Mouse (Mus musculus) MN1 (cell line): ENCODE measurements around the gene Ppard.
A peak's percentile ranks its signal among the peaks of the same experiment; 100 is the strongest.

Experiments
- DNase-seq: peaks from one replicate; pipeline ENCODE4 v3.0.0-alpha.2; 2016; ENCODE audit warnings: low spot score

The Ppard gene

DNA sequence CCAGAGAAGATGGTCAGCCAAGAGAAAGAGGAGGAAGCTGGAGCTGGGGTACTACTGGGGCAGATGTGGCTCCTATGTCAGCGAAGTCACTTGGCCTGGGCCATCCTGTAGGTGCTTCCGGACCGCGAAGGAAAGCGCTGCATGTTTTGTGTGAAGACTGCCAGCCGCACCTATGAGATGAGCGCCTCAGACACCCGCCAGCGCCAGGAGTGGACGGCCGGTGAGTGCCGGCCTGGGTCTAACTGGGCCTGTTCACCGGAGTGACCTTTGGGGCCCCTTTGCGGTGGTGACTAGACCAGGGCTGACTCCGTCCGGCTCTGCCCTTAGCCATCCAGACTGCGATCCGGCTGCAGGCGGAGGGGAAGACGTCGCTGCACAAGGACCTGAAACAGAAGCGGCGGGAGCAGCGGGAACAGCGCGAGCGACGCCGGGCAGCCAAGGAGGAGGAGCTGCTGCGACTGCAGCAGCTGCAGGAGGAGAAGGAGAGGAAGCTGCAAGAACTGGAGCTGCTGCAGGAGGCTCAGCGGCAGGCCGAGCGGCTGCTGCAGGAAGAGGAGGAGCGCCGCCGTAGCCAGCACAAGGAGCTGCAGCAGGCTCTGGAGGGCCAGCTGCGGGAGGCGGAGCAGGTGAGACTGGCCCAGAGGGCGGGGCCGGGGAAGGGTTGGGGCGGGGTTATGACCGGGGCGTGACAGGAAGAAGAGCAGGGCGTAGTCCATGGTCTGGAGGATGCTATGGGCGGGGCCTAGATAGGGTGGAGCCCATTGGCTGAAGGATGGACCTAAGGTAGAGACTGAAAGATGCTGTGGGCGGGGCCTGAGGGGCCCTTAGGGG lies 8.7 kb upstream of the Ppard start:
- peak; percentile 97 for DNase-seq

DNA sequence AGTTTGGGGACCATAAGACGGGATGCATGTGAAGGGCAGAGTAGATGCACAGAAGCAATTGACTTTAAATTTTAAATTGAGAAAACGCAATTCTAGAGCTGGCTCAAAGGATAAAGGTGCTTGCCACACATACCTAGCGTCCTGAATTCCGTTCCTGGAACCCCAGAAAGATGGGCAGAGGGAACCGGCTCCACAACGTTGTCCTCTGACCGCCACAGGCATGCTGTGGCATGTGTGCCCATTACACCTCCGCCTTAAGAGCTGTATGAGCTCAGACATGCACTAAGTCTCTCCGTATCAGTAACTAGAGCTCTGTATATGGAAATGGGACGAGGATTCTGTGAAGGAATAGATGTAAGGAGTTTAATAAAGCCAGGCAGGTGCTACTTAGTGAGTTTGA lies 7.9 kb upstream of the Ppard start:
- no peak for DNase-seq

DNA sequence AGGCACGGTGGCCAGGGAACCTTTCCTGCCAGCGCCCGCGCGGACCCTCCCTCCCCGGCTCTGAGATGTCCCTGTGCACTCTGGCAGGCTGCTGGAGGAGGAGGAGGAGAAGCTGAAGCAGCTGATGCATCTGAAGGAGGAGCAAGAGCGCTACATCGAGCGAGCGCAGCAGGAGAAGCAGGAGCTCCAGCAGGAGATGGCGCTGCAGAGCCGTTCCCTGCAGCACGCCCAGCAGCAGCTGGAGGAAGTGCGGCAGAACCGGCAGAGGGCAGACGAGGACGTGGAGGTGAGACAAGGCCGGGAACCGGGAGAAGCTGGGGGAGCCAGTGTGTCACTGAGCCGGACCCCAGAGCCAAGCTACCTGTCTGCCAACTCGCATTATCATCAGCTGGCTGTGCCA lies 6.5 kb upstream of the Ppard start:
- DNase-seq, result peak; percentile 93

DNA sequence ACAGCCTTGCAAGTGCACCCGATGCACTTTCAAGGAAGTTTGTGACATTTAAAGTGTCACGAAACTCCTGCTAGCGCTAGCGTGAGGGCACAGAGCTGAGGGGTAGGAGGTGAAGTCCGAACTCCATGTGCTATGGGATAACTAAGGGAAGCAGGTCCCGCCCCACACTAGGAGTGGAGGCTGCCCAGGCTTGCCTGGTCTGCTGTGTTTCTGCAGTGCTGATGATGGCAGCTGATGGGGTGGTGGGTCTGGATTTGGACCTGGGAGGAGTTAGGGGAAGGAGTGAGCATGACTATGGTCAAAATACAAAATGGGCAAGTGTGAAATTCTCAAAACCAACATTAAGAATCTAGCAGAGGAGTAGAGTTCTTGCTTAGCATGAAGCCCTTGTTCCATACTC lies 2.0 kb upstream of the Ppard start:
- no peak for DNase-seq

DNA sequence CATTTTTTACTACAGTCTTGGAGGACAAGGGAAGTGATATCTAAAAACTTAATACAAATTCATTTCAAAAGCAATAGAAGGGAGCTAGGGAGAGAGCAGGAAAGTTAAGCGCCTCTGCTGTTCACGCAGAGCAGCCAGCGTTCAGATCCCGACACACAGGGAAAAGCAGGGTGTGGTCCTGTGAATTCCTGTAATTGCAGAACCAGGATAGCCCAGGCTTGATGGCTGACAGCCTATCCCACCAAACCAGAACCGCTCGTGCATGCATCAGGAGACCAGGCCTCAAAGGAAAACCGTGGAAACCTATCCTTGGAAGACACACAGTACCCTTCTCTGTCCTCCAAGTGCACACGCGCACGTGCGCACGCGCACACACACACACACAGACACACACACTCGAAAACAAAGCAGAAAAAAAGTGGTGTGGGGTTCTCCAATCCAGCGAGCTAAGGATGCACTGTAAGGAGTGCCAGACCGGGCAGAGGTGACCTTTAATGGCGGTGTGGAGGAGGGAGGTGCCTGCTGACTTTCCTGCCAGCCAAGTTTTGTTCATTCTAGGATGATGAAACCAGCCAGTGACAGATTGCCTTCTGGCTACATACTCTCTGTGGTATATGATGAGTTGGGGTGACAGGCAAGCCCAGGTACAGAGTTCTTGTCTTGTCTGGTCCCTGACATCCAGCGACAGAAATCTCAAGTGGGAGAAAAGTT lies 1.3 kb upstream of the Ppard start:
- DNase-seq, result no peak

DNA sequence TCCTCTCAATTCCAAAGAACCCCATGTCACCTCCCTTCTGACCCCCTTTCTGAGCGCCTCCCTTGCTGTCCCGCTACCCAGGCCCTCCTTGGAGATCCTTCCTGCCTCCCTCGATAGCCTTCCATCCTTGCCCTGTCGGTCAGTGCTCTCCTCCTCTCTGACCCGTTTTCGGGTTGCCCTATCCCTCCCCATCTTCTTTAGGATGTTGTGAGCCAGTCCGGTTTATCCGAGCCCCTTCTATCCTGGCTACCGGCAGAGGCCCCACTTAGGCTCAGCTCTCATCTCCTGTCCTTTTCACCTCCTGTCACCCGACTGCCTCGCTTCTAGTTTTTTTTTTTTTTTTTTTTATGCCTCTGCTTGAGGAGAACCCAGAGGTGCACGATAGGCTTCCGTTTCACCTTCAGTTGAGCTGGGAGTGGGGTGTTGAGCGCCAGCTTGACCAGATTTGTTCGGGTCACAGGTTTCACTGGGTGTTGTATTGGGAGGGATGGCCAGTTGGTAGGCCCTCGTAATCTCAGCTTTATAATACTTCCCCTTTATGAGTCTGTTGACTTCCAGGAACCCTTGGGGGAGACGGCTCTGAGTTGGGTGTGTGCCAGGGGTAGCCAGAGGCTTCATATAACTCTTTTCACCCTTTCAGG lies 711 bp downstream of the Ppard start:
- peak; percentile 32 for DNase-seq

DNA sequence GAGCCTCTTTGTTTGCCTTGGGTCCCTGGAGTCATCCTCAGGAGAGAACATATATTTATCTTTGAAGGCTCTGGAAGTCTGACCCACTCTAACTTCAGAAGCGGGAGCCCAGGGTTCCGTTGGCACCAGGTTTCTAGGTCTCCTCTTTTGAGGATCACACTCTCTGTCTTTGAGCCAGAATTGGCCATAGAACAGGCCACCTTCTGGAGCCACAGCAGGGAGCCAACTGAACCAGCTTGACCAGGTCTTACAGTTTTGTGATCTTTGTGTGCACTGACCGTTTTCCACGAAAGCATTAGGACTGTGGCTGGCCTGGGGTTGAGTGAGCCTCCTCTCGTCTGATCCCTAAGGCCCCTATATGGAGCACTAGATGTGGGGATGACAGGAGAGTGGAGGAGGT lies 2.1 kb downstream of the Ppard start:
- no peak for DNase-seq

DNA sequence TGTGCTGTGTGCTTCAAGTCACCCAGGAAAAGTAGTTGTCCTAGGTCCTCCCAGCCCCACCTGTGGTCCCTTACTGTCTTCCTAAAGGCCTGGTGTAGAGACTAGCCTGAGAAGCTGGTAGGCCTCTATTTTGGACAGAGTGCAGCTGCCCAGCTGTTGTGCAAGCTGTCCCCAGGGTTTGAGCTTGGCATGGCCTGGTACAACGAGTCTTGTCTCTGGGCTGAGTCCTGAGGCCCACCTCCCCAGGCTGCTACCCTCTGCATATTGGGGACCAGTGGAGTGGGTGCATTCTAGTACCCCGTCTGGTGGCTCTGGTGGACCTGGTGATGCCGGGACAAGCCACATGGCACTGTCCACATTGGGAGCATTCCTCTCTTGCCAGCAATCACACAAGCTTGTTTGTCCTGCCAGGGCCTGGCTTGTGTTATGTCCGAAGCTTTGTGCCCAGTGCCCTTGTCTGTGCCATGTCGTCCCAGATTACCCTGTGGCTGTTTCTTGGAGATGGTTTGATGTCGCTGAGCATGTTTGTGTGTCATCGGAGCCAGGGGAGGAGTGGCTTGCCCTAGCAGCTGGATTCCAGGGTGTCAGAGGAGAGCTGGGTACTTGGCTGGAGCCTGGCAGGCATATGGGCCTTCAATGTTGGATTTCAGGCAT lies 3.6 kb downstream of the Ppard start:
- DNase-seq, result peak; percentile 50

DNA sequence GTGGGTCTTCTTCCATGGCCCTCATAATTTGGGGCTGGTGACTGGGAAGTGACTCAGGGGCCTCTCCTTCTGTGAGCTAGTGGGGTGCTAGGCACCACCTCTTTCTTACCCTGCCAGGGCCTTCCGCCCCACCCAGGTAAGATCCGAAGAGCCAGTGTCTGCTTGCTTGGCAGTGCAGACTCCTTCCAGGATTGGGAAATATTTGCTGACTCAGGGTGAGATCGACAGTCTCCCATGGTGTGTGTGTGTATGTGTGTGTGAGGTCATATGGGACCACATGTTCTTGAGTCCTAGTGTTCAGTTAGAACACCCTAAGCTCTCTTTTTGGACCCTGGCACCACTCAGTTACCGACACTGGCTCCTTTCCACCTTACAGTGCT lies 4.1 kb downstream of the Ppard start:
- DNase-seq, result peak; percentile 37

DNA sequence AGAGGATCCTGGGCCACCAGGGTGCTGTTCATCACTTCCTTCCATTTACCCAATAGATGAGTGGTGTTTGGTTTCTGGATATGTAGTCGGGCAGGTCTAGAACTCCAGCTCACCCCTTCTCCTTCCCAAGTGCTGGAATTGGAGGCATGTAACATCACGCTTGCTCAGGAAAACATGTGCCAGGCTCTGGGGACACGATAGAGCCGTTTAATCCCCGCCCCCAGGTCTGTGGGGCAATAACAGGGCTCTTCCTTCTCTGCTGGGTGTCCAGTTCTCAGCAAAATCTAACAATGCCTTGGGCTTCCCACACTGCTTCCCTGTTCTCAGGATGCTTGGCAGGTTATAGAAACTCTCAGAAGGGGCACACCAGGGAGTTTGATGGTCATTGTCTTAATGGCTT lies 4.9 kb downstream of the Ppard start:
- no peak for DNase-seq

DNA sequence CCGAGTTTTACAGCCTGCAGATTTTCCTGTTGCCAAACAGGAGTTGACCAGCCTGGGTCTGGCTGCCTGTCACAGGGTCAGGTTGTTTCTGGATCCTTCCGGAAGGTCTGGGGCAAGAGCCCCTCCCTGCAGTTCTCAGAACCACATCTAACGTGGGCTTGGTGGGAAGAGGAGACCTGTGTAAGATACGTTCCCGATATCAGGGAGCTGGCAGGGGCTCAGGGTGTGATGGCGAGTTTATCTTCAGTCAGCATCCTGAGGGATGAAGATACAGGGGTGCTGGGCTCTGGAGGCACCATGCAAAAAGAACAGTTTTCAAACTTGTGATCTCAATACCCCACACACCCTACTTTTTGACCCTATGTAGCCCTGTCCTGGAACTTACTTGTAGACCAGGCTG lies 5.4 kb downstream of the Ppard start:
- DNase-seq, result no peak

DNA sequence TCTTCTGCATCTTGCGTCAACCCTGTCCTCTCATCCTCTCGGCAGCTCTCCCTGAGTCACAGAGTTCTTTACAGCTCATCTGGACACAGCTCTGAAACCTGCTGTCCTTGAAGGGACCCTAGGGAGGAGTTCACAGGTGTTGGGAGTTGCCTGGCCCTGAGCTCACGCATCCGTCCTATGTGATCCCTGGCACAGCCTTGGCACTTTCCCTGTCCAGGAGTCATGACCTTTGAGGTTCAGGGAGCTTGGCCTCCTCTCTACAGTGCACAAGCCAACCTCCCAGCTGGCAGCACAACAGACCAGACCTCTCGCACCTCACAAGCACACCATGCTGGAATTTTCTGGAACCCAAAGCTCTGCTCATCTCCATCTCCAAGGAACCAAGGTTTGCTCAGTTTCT lies 8.3 kb downstream of the Ppard start:
- DNase-seq, result no peak

DNA sequence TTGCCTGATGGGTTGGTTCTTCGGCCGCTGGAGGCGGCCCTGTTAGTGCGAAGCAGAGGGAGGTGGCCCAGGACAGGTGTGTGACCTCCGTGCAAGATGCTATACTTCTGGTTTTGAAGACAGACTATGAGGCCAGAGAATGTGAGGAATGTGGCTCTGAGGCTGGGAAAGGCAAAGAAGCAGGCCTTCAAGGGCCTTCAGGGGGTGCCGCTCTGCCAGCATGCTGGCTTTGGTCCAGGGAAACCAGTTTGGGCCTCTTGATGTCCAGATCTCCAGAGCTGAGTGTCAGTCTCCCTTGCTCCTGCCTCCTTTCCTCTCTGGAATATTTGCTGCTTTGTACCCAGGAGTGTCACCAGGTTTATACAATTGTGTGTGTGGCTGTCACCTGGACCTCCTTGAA lies 9.8 kb downstream of the Ppard start:
- DNase-seq, result no peak

DNA sequence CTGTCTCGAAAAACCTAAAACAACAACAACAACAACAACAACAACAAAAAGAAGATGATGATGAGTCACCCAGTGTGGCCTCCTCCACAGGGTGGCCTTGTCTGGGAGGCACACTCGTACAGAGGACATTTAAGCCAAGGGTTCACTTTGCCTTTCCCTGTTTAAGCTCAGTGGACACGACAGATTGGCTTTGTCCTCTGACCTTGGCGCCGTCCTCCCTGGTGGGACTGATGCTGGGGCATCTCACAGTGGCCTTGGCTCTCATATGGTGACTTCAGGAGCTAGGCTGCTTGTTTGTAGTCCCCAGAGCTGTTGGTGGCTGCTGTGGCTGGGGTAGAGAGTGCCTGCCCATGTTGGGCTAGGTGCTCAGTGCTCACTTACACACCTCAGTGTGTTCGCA lies 11.7 kb downstream of the Ppard start:
- no peak for DNase-seq

DNA sequence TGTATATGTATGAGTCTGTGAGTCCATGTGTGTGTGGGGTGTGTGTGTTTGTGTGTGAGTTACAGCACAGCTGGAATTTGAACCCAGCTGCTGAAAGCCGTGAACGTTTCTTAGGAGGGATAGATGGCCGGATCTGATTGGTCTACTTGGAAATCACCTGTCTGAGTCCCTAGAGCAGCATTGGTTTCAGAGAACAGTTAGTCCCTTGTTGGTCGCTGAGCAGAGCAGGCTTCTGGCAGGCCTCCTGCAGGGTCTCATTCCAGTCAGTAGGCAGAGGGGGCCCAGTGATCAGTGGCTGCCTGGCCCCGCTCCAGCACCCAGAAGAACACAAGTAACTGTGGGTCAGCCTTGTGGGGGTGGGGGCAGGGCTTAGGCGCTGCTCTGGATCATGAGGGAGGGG lies 12.2 kb downstream of the Ppard start:
- DNase-seq, result peak; percentile 31

DNA sequence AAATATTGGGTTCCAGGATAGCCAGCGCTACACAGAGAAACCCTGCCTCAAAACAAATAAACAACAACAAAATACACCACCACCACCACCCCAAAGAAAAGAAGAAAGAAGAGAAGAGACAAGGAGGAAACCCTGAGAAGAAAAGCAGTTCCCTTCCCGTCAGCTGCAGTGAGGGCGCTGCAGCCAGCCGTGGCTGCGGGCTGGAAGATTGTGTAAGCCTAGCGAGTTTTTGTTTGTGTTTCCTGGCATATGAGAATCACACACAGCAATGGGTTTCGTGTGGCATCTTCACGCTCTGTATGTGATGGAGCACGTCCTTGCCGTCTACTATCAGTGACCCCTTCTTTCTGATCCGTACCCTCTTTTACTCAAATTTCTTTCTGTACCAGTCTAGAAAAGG lies 14.1 kb downstream of the Ppard start:
- DNase-seq, result no peak

DNA sequence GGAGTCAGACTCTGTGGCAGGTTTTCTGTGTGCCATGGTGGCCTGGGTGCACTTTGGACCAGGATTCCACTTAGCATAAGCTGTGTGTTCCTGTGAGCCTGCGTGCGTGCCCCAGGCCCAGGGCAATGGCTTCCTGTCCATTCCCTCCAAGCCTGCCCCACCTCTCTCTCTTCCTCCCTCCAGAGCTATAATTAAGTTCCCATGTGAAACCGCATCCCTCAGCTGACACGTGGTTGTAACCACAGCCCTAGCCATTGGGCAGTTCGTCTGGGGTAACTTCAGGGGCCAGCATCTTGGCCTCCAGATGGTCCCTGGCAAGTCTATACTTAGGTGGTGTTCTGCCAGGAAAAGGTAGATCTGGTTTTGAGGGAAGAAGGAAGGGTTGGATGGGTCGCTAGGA lies 15.1 kb downstream of the Ppard start:
- peak; percentile 39 for DNase-seq

DNA sequence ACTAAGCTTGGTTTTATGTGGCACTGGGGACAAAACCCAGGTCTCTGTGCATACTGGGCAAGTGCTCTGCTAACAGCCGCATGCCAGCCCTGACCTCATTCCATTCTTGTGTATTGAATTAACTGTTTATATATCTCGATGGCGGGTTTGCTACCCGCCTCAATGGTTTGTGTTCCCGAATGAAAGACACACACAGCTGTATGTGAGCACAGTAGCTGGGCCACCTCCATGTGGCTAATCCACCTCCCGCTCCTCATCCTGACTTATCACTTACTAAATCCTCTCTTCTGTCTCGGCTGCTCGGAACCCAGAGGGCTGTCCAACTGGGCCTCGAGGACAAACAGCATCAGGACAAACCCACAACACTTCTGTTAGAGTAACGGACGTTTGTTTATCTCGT lies 16.6 kb downstream of the Ppard start:
- no peak for DNase-seq

DNA sequence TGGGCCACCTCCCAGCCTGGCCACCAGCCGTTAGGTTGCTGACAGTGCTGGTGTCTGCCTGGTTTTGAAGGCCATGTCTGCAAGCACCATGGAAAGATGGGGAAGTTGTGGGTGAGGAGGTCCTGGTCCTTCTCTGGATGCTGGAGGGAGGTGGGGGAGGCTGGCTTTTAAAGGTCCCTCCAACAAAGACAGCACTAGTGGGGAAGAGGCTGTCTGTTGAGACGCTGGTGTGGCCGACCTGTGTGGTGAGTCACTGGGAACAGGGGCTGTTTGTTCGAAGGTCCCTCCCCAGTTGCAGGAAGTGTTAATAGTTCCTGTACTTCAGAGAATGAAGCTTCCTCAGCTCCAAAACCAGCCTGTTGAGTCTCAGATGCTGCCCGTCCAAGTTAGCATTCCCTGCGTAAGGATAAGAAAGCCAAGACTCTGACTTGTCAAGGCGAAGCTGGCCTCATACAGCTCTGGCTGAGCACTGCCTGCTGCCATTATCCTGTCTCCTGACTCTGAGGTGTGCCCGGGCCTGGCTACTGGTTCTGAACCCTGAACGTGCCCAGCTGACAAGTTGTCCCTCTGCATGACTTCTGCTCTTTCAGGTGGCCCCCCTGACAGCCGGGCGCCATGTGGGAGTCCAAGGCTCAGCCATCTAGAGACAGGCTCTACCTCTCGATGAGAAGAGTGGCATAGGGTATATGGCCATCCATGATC lies 19.2 kb downstream of the Ppard start:
- no peak for DNase-seq

DNA sequence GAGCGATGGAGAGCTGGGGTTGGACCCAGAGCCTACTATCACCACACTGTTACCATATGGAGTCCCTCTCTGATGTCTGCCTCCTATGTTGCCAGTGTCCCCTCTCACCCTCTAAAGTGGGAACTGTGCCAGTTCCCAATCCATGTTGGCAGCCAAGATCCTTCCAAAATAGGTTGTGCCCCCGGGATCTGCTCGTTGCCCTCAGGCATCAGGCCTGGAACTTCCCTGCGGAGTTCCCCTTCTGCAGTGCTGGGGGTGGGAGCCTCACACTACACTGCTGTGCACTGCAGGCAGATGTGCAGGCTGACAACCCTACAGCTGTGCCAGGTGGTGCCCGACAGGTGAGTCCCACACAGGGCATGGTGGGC lies 19.8 kb downstream of the Ppard start:
- no peak for DNase-seq

DNA sequence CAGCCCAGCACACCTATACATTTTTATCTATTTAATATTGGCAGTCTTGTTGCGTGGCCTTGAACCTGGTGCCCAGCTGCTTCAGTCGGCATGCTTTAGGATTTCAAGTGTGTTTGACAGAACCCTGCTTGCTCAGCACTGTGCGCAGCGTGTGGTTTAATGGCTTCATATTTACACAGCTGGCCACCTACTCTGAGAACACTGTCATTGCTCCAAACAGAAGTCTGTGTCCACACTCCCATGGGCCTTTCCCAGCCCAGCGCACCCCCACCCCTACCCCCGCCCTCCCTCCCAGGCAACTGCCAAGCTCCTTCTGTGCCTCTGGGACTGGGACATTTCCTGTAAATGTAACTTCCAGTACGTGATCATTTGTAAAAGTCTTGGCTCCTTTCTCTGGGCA lies 20.7 kb downstream of the Ppard start:
- peak; percentile 34 for DNase-seq

DNA sequence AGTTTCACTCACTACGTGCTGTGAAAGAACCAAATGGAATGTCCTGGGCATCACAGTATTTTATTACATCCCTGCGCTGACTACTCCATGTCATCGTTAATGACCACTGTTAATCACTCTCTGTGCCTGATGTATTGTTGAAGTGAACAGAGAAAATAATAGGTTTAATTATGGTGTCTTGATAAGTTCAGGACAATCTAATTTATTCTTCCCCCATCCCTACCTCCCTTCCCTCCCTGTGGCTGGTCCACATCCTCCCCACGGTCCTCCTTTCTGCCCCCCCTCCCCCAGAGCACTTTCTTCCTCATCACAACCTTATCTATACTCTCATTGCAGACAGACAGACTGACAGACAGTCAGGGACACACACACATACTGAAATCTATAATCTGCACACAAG lies 22.3 kb downstream of the Ppard start:
- DNase-seq, result no peak
